Mouse (Mus musculus): Measurements from ENCODE around the gene Ifngr2.

- TF ChIP-seq CTCF (IDR thresholded peaks at IDR 0.05; ENCODE audit: low read depth): no peak
- TF ChIP-seq EP300 (IDR thresholded peaks at IDR 0.05; ENCODE audit: low read depth): no peak
These were observed 19.1 kb downstream of the Ifngr2 start for GRCm38 (mm10) chr16:91566002-91566401.

Data from heart, postnatal 0 days (tissue).